Mouse (Mus musculus): ENCODE measurements around the gene Spice1.

GRCm38 (mm10) chr16:44299438-44300093 lies 47.4 kb upstream of the Spice1 start:
- TF ChIP-seq CTCF (IDR thresholded peaks at IDR 0.05; ENCODE audit: low read depth, low read length) (peak; percentile 87), TAL1 (conservative IDR thresholded peaks at IDR 0.05; ENCODE audit: low read depth, low read length) (no peak), GATA1 (IDR thresholded peaks at IDR 0.05; ENCODE audit: borderline replicate concordance, low read length) (no peak)

Data from G1E (cell line).